Mouse (Mus musculus) embryonic facial prominence, embryonic 12.5 days (tissue): ENCODE data around the gene Tle2. TPM values are rescaled to one million over a fixed set of nuclear protein-coding genes. Genes with fewer than 3 reads are reported as not detected.

Source experiments
- polyA plus RNA-seq: library from polyadenylated mRNA; unstranded; fragments of >200 nt; fragmentation: Nextera tagmentation; extraction: Ambion mirVana; gene quantifications from 2 replicates; pipeline ENCODE4 v1.2.1, GENCODE M21; 2016

Tle2 gene
- polyA plus RNA-seq, 1 experiment from 2014 or later, result 59.2 TPM

Other genes starting within 250 kb of the Tle2 start
- 2.8 and 3.1 TPM in 2 replicates for gene Tbxa2r, start 245.8 kb upstream of the Tle2 start, polyA plus RNA-seq
- gene Gipc3, start 231.3 kb upstream of the Tle2 start, polyA plus RNA-seq, result not detected in 2 replicates
- gene Hmg20b, start 224.1 kb upstream of the Tle2 start, polyA plus RNA-seq, result 130 and 132 TPM in 2 replicates
- 13.9 and 14.5 TPM in 2 replicates for gene Mfsd12, start 217.1 kb upstream of the Tle2 start, polyA plus RNA-seq
- 0.73 and 0.82 TPM in 2 replicates for gene 4930404N11Rik, start 208.7 kb upstream of the Tle2 start, polyA plus RNA-seq
- gene Fzr1, start 196.0 kb upstream of the Tle2 start, polyA plus RNA-seq, result 140 and 143 TPM in 2 replicates
- 73.6 and 77.0 TPM in 2 replicates for gene Dohh, start 190.1 kb upstream of the Tle2 start, polyA plus RNA-seq
- gene Gm48551, start 190.1 kb upstream of the Tle2 start, polyA plus RNA-seq, result 2.9 and 4.1 TPM in 2 replicates
- 2.0 and 3.8 TPM in 2 replicates for gene Gm48552, start 185.6 kb upstream of the Tle2 start, polyA plus RNA-seq
- 3.1 and 3.4 TPM in 2 replicates for gene Smim24, start 181.5 kb upstream of the Tle2 start, polyA plus RNA-seq
- gene Nfic, start 118.9 kb upstream of the Tle2 start, polyA plus RNA-seq, result 46.2 and 50.8 TPM in 2 replicates
- 2.7 and 3.6 TPM in 2 replicates for gene Celf5, start 91.9 kb upstream of the Tle2 start, polyA plus RNA-seq
- gene Ncln, start 78.2 kb upstream of the Tle2 start, polyA plus RNA-seq, result 81.9 and 82.9 TPM in 2 replicates
- gene S1pr4, start 74.4 kb upstream of the Tle2 start, polyA plus RNA-seq, result 0.22 and 0.58 TPM in 2 replicates
- gene Gna15, start 50.3 kb upstream of the Tle2 start, polyA plus RNA-seq, result 0.86 and 0.97 TPM in 2 replicates
- gene Gna11, start 29.4 kb upstream of the Tle2 start, polyA plus RNA-seq, result 82.7 and 83.5 TPM in 2 replicates
- 523 and 554 TPM in 2 replicates for gene Aes, start 15.1 kb upstream of the Tle2 start, polyA plus RNA-seq
- gene Tle6, start 26.5 kb downstream of the Tle2 start, polyA plus RNA-seq, result 14.4 and 16.2 TPM in 2 replicates
- 1.6 and 1.7 TPM in 2 replicates for gene BC025920, start 31.7 kb downstream of the Tle2 start, polyA plus RNA-seq
- gene Sirt6, start 53.2 kb downstream of the Tle2 start, polyA plus RNA-seq, result 55.1 and 55.5 TPM in 2 replicates
- 12.2 and 13.5 TPM in 2 replicates for gene Ankrd24, start 54.0 kb downstream of the Tle2 start, polyA plus RNA-seq
- 6.1 and 6.3 TPM in 2 replicates for gene Gm10778, start 74.5 kb downstream of the Tle2 start, polyA plus RNA-seq
- 16.5 and 17.9 TPM in 2 replicates for gene Zfp433, start 130.3 kb downstream of the Tle2 start, polyA plus RNA-seq
- gene Gm3055, start 196.6 kb downstream of the Tle2 start, polyA plus RNA-seq, result 14.7 and 15.3 TPM in 2 replicates
- 2.7 and 3.3 TPM in 2 replicates for gene Gm4767, start 237.6 kb downstream of the Tle2 start, polyA plus RNA-seq